Mouse (Mus musculus) hindbrain, embryonic 15.5 days (tissue): ENCODE measurements around the gene Rpf2. TPM values are rescaled to one million over a fixed set of nuclear protein-coding genes. Genes with fewer than 3 reads are reported as not detected.

Experiments used
- ATAC-seq: fragments of 200-750 bp; cut with Nextera tagmentation; 2 replicates; pipeline ENCODE4 v1.8.0; 2017; ENCODE audit warnings: low read depth, moderate number of reproducible peaks, moderate TSS enrichment; ENCODE audit not compliant: low FRiP score
- H3K27ac ChIP-seq: fragments of 300-500 bp; sonication (generic); replicated peaks from 2 replicates; pipeline ENCODE4 v1.5.1; 2015; ENCODE audit warnings: mild to moderate bottlenecking, inconsistent platforms
- H3K27me3 ChIP-seq: fragments of 300-500 bp; sonication (generic); 2 replicates; pipeline ENCODE4 v1.6.1; 2015; ENCODE audit warnings: control low read depth, inconsistent platforms
- H3K36me3 ChIP-seq: fragments of 300-500 bp; sonication (generic); 2 replicates; pipeline ENCODE4 v1.6.1; 2015; ENCODE audit warnings: control low read depth, inconsistent platforms
- H3K4me1 ChIP-seq: fragments of 300-500 bp; sonication (generic); replicated peaks from 2 replicates; pipeline ENCODE4 v1.6.1; 2015; ENCODE audit warnings: control low read depth, inconsistent platforms
- H3K4me2 ChIP-seq: fragments of 300-500 bp; sonication (generic); 2 replicates; pipeline ENCODE4 v1.6.1; 2015; ENCODE audit warnings: moderate library complexity, mild to moderate bottlenecking, inconsistent platforms
- H3K4me3 ChIP-seq: fragments of 300-500 bp; sonication (generic); 2 replicates; pipeline ENCODE4 v1.5.1; 2015; ENCODE audit warnings: mild to moderate bottlenecking, inconsistent platforms
- H3K9ac ChIP-seq: fragments of 300-500 bp; sonication (generic); 2 replicates; pipeline ENCODE4 v1.6.1; 2015; ENCODE audit warnings: inconsistent platforms
- H3K9me3 ChIP-seq: fragments of 300-500 bp; sonication (generic); 2 replicates; pipeline ENCODE4 v1.6.1; 2016; ENCODE audit warnings: control low read depth, inconsistent platforms
- WGBS: fragments of 180-500 bp; shearing (Covaris S2); methylation state at CpG from one replicate; pipeline ENCODE4 v1.1.7; 2015; 5-methylcytosine and 5-hydroxymethylcytosine counted together
- polyA plus RNA-seq: library from polyadenylated mRNA; unstranded; fragments of >200 nt; fragmentation: Nextera tagmentation; extraction: Ambion mirVana; gene quantifications from 2 replicates; pipeline ENCODE4 v1.2.1, GENCODE M21; 2015

Rpf2 gene
- polyA plus RNA-seq, 1 experiment from 2014 or later, result 63.7 TPM

DNA sequence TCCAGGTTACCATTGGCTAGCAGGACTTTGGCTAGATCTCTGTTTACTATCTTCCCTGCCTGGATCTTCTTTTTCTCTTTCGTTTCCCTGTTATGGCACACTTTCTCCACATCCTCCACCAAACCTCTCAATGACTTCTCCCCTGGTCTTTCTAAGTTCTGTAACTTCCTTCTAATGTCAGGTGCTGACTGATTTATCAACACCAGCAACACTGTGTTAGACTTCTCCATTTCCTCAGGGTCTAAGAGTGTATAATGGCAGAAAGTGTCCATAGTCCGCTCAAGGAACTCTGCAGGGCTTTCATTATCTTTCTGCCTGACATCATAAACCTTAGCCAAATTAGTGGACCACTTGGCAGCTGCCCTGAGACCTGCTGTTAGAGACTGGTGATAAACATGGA is 57.1 kb downstream of the Rpf2 start:
- H3K36me3 ChIP-seq, result no peaks in the 10 kb centered on the region
- no peaks in the 10 kb centered on the region for H3K9me3 ChIP-seq
- no peak for ATAC-seq
- WGBS, result 90% methylated on average over 2 of the region's 2 CpGs
- H3K4me1 ChIP-seq, result no peaks in the 10 kb centered on the region
- no peaks in the 10 kb centered on the region for H3K27me3 ChIP-seq
- H3K4me3 ChIP-seq, result no peak overlapping the region
- H3K9ac ChIP-seq, result no peak overlapping the region
- H3K27ac ChIP-seq, result no peak overlapping the region
- no peak overlapping the region for H3K4me2 ChIP-seq

DNA sequence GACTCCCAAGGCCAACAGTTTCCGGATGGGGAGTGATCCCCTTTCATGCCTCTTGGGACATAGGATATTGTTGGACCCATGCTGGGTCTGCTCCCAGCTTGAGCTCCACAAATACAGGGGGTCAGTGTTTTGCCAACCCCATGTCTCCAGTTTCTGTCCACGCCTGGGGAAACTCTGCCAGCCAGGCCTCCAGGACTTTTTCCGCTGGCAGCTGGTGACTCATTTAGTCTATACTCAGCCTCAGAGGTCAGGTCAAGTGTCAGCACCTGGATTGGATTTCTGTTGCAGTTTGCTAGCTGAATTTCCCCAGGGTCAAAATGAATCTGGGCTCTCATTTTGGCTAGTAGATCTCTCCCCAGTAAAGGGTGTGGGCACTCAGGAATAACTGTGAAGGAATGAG is 58.0 kb downstream of the Rpf2 start:
- Histone ChIP-seq H3K4me3 (no peak overlapping the region), H3K9ac (no peak overlapping the region), H3K4me2 (no peak overlapping the region), H3K36me3 (no peaks in the 10 kb centered on the region), H3K9me3 (no peaks in the 10 kb centered on the region), H3K27me3 (no peaks in the 10 kb centered on the region), H3K27ac (no peak overlapping the region), H3K4me1 (no peaks in the 10 kb centered on the region)
- WGBS, result 79% methylated on average over 3 of the region's 3 CpGs
- ATAC-seq, result no peak

DNA sequence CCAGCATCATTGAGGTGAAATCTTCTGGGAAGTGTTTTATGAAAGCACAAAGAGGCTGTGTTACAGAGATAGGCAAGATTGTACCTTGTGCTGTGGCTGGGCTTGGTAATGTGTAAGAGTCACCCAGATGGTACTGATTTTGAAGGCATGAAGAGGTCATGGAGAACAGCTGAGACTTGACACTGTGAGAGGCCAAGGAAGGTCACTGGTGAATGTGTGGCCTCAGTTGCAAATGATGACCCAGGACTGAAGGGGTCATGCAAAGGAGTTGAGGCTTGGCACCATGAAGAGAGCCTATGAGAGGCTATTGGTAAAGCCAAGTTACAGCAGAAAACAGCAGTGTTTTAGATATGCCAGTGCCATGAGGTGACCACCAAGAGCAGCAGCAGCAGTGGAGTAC is 60.9 kb downstream of the Rpf2 start:
- Histone ChIP-seq H3K27ac (no peak overlapping the region), H3K27me3 (no peaks in the 10 kb centered on the region), H3K4me3 (no peak overlapping the region), H3K4me1 (no peaks in the 10 kb centered on the region), H3K36me3 (no peaks in the 10 kb centered on the region), H3K9me3 (no peaks in the 10 kb centered on the region), H3K4me2 (no peak overlapping the region), H3K9ac (no peak overlapping the region)
- no peak for ATAC-seq

- 82% methylated on average over 2 of the region's 2 CpGs for WGBS
- Histone ChIP-seq H3K9ac (no peak overlapping the region), H3K27me3 (no peaks in the 10 kb centered on the region), H3K4me2 (no peak overlapping the region), H3K36me3 (no peaks in the 10 kb centered on the region), H3K4me1 (no peaks in the 10 kb centered on the region), H3K9me3 (no peaks in the 10 kb centered on the region), H3K27ac (no peak overlapping the region), H3K4me3 (no peak overlapping the region)
- no peak for ATAC-seq
Observed at GRCm38 (mm10) chr10:40180011-40180410, 66.8 kb downstream of the Rpf2 start.

- no peak overlapping the region for H3K4me3 ChIP-seq
- 96% methylated on average over 5 of the region's 5 CpGs for WGBS
Observed at GRCm38 (mm10) chr10:40179142-40179541, 67.7 kb downstream of the Rpf2 start.

DNA sequence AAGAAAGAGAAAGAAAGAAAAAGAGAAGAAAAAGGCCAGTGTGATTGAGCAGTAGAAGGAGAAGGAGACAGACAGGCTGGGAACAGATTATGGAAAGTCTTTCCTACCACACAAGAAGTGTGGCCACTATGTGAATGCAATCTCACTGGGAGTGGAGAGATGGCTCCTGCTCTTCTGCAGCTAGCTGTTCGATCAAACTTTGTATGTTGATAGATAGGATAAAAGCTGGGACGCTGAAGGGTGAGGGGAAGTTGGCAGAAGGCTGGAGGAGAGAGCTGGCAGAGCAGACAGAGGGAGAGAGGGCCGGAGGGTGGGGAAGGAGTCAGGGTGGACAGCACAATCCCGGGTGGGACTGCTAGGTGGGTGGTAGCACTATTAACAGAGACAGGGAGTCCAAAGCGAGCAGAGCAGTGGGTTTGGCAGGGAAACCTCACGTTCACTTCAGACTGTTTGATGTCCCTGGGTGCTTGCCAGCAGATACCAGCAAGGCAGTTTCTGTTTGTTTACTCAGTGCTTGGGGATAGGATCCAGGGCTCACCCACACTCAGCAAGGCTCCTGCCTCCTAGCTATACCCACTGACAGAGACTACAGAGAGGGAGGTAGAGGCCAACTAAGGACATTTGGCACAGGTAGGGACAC is 69.4 kb downstream of the Rpf2 start:
- Histone ChIP-seq H3K27me3 (no peaks in the 10 kb centered on the region), H3K27ac (no peak overlapping the region), H3K36me3 (no peaks in the 10 kb centered on the region), H3K9ac (no peak overlapping the region), H3K9me3 (no peaks in the 10 kb centered on the region), H3K4me3 (no peak overlapping the region), H3K4me2 (no peak overlapping the region), H3K4me1 (no peaks in the 10 kb centered on the region)
- ATAC-seq, result no peak
- 54% methylated on average over 6 of the region's 6 CpGs for WGBS

More at GRCm38 (mm10) chr10:40179142-40179541, 67.7 kb downstream of the Rpf2 start:
- no peak for ATAC-seq
- Histone ChIP-seq H3K4me1 (no peaks in the 10 kb centered on the region), H3K4me2 (no peak overlapping the region), H3K9ac (no peak overlapping the region), H3K27ac (no peak overlapping the region), H3K27me3 (no peaks in the 10 kb centered on the region), H3K36me3 (no peaks in the 10 kb centered on the region), H3K9me3 (no peaks in the 10 kb centered on the region)

Other genes starting within 250 kb of the Rpf2 start
- gene Mfsd4b1, start 221.8 kb downstream of the Rpf2 start, polyA plus RNA-seq, result 0.57 and 0.98 TPM in 2 replicates
- gene Slc16a10, start 104.8 kb downstream of the Rpf2 start, polyA plus RNA-seq, result 6.7 and 7.3 TPM in 2 replicates
- gene Gtf3c6, start 11.1 kb upstream of the Rpf2 start, polyA plus RNA-seq, result 77.2 and 79.3 TPM in 2 replicates
- 39.5 and 41.8 TPM in 2 replicates for gene Amd1, start 55.1 kb upstream of the Rpf2 start, polyA plus RNA-seq
- 10.4 and 11.7 TPM in 2 replicates for gene Cdk19, start 92.5 kb upstream of the Rpf2 start, polyA plus RNA-seq